Mouse (Mus musculus) intestine, embryonic 16.5 days (tissue): Measurements from ENCODE around the gene Pfdn6. TPM values are rescaled to one million over a fixed set of nuclear protein-coding genes. Genes with fewer than 3 reads are reported as not detected.
"Not testable (repeated sequence)": the region's sequence is repeated elsewhere in the genome, so short reads cannot be mapped to it uniquely, and the experiment has no call there.

ENCODE experiments used
- ATAC-seq: fragments of 200-750 bp; cut with Nextera tagmentation; 2 replicates; pipeline ENCODE4 v1.8.0; 2017; ENCODE audit warnings: moderate TSS enrichment, moderate library complexity
- H3K27ac ChIP-seq: fragments of 300-500 bp; sonication (generic); 2 replicates; pipeline ENCODE4 v1.5.1; 2014; ENCODE audit warnings: mild to moderate bottlenecking, low read length
- H3K27me3 ChIP-seq: fragments of 300-500 bp; sonication (generic); replicated peaks from 2 replicates; pipeline ENCODE4 v1.6.1; 2014; ENCODE audit warnings: low read length, control low read depth, mixed read lengths; ENCODE audit not compliant: control insufficient read depth, insufficient read depth
- H3K36me3 ChIP-seq: fragments of 300-500 bp; sonication (generic); 2 replicates; pipeline ENCODE4 v1.6.1; 2014; ENCODE audit warnings: low read length, control low read depth; ENCODE audit not compliant: control insufficient read depth, insufficient read depth
- H3K4me1 ChIP-seq: fragments of 300-500 bp; sonication (generic); 2 replicates; pipeline ENCODE4 v1.6.1; 2014; ENCODE audit warnings: low read length, control low read depth, mixed read lengths; ENCODE audit not compliant: control insufficient read depth, insufficient read depth
- H3K4me2 ChIP-seq: fragments of 300-500 bp; sonication (generic); 2 replicates; pipeline ENCODE4 v1.6.1; 2014; ENCODE audit warnings: low read depth, low read length, control low read depth
- H3K4me3 ChIP-seq: fragments of 300-500 bp; sonication (generic); 2 replicates; pipeline ENCODE4 v1.5.1; 2014; ENCODE audit warnings: mild to moderate bottlenecking, low read length
- H3K9ac ChIP-seq: fragments of 300-500 bp; sonication (generic); 2 replicates; pipeline ENCODE4 v1.6.1; 2014; ENCODE audit warnings: low read depth, low read length
- H3K9me3 ChIP-seq: fragments of 300-500 bp; sonication (generic); 2 replicates; pipeline ENCODE4 v1.6.1; 2016; ENCODE audit warnings: low read length, control low read depth; ENCODE audit not compliant: control insufficient read depth
- WGBS: fragments of 180-500 bp; shearing (Covaris S2); extraction: QIAGEN DNeasy Blood & Tissue Kit; methylation state at CpG from one replicate; pipeline ENCODE4 v1.1.7; 2014; 5-methylcytosine and 5-hydroxymethylcytosine counted together
- polyA plus RNA-seq: library from polyadenylated mRNA; unstranded; fragments of >200 nt; fragmentation: Nextera tagmentation; extraction: Ambion mirVana; gene quantifications from 2 replicates; pipeline ENCODE4 v1.2.1, GENCODE M21; 2015

Gene Pfdn6
- polyA plus RNA-seq = 150 and 167 TPM in 2 replicates

DNA sequence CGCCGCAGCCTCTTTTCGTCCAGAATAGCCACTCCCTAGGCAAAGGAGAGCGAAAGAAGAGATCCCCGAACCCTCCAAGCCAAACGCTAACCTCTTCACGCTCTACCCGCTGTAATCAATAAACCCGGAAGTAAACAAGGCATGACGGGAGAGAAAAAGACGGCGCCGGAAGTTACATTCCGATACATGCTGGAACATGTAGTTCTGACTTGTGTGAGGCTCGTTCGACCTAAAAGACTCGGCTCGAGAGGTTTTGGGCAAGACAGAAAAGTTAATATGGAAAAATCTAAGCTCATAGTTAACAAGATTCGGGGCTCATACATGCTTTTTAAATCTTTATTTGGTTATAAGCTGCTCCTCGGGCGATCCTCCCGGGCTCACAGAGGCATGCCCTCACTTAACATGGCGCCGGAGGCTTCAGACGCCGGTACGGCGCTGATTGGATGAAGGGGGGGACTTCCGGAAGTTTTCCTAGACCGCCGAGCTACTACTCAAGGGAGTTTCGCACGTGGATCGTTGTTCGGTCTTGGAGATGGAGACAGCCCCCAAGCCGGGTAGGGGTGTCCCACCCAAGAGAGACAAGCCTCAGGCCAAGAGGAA lies at the start of gene Pfdn6, which contains the start of gene Wdr46:
TSS of gene Pfdn6 (minus strand) at position 138 of the 600 bp plus-strand sequence.
TSS of gene Wdr46 (plus strand) at position 455 of the 600 bp plus-strand sequence.
- Histone ChIP-seq H3K4me2 (peak within 1 kb of the TSS; percentile 92), H3K9ac (peak within 1 kb of the TSS; percentile 87), H3K9me3 (no peaks in the 10 kb centered on the region), H3K36me3 (peaks cover 21% of the 10 kb centered on the region), H3K4me3 (peak within 1 kb of the TSS; percentile 85), H3K27ac (no peak within 1 kb of the TSS; the same call in 1 of the 2 replicates), H3K27me3 (no peaks in the 10 kb centered on the region), H3K4me1 (peaks cover 19% of the 10 kb centered on the region)
- ATAC-seq = peak; percentile 93
- under 1% methylated on average over 36 of the region's 36 CpGs for WGBS

- not testable (repeated sequence) for H3K27ac ChIP-seq, H3K9me3 ChIP-seq, ATAC-seq, H3K9ac ChIP-seq, H3K4me3 ChIP-seq, H3K36me3 ChIP-seq
- WGBS = 8% methylated on average over 8 of the region's 8 CpGs
- H3K4me1 ChIP-seq = peaks cover 16% of the 10 kb centered on the region
- peaks cover 12% of the 10 kb centered on the region for H3K27me3 ChIP-seq
- H3K4me2 ChIP-seq = peak overlapping the region; percentile 67; the same call in 1 of the 2 replicates
Measured at GRCm38 (mm10) chr17:33982136-33982535, 42.0 kb upstream of the Pfdn6 start.

DNA sequence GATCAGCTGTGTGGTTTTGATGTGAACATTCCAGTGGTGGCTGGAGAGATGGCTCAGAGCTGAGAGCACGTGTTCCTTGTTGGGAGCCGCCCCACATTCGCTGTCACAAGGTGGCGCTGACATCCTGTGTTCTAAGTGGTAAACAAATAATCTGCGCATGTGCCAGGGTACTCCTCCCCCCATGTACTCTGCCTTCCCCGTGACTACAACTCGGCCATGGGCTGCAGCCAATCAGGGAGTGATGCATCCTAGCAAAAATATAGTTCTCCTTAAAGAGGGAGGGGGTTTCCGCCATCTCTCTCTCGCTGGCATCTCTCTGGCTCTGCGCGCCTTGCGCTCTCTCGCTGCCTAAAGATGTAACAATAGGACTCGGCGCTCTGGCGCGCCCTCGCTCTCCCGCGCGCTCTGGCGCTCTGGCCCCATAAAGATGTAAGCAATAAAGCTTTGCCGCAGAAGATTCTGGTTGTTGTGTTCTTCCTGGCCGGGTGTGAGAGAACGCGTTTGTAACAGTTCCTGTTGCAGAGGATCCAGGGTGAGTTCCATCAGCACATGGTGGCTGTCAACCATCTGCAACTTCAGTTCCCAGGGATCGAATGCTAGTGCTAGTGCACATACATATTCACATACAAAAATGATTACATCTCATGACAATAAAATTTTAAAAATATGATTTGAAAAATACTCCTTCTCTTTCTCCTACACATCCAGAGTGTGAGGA lies 41.2 kb upstream of the Pfdn6 start:
- Histone ChIP-seq H3K4me1 (peaks cover 16% of the 10 kb centered on the region), H3K4me3 (peak overlapping the region; percentile 54), H3K27me3 (peaks cover 12% of the 10 kb centered on the region), H3K9ac (peak overlapping the region; percentile 65), H3K4me2 (peak overlapping the region; percentile 67), H3K27ac (peak overlapping the region; percentile 69)
- H3K36me3 ChIP-seq, H3K9me3 ChIP-seq: not testable (repeated sequence)
- ATAC-seq = peak; percentile 76
- WGBS = under 1% methylated on average over 27 of the region's 27 CpGs

DNA sequence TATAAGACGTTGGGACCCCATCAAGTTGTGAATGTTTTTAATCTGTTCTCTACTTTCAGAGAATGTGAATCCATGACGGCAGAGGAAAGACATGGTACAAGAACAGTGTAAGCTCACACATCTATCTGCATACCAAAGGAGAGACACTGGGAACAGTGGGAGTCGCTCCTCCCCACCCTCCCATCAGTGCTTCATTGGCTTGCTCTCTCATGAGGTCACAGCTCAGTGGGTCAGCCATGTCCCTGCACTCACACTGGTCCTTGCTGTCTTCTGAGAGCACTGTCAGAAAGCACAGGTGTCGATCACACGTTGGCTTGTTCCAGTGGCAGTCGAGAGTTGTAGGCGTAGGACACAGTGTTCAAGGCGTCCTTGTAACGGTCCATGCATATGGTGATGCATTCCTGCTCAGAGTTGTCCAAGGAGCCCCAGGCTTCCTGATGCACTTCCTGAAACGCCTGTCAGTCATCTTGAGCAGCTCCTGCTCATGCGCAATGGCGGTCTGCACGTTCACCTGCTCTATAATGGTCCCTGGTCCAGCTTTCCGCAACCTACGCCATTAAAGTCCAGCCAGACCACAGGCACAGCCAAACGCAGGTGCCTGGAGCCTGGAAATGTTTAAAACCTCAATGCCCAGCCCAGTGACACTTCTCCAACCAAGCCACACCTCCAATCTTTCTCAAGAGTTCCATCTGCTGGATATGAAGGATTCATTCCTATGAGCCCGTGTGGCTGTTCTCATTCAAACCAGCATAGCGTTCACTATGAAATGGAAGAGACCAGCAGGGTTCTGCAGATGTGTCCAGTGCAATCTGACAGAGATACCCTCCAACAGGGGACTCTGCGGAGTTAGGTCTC lies 40.3 kb upstream of the Pfdn6 start:
- H3K4me2 ChIP-seq = no peak overlapping the region
- ATAC-seq = no peak
- H3K9me3 ChIP-seq = no peaks in the 10 kb centered on the region
- H3K27me3 ChIP-seq = peaks cover 12% of the 10 kb centered on the region
- peaks cover 16% of the 10 kb centered on the region for H3K4me1 ChIP-seq
- peak overlapping the region; percentile 41; the same call in 1 of the 2 replicates for H3K27ac ChIP-seq
- no peak overlapping the region for H3K9ac ChIP-seq
- 76% methylated on average over 19 of the region's 19 CpGs for WGBS
- H3K36me3 ChIP-seq = no peaks in the 10 kb centered on the region
- H3K4me3 ChIP-seq = no peak overlapping the region

GRCm38 (mm10) chr17:33979512-33980050 lies 39.4 kb upstream of the Pfdn6 start:
- Histone ChIP-seq H3K4me1 (peaks cover 16% of the 10 kb centered on the region), H3K27me3 (peaks cover 12% of the 10 kb centered on the region), H3K4me3 (no peak overlapping the region), H3K9me3 (no peaks in the 10 kb centered on the region), H3K36me3 (no peaks in the 10 kb centered on the region), H3K4me2 (peak overlapping the region; percentile 74; the same call in 1 of the 2 replicates), H3K9ac (peak overlapping the region; percentile 69; the same call in 1 of the 2 replicates), H3K27ac (peak overlapping the region; percentile 73)
- WGBS = 71% methylated on average over 6 of the region's 6 CpGs
- ATAC-seq = no peak

DNA sequence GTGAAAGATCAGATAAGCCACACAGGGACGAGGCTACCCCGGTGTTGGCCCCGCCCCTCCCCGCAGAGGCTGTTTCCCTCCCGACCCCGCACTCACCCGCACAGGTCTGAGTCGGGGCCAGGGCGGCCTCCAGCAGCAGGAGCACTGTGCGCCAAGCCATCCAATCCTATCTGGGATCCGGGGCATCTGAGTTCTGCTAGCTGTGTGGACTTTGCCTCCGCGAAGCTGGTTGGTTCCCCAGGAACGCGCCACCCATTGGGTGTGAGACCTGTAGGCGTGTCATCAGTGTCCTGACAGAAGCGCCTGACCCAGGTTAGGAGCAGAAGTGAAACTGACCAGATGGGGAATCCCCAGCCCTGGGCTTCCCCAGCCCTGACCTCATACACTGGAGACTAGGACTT lies 38.5 kb upstream of the Pfdn6 start:
- ATAC-seq = peak; percentile 94
- Histone ChIP-seq H3K27ac (peak overlapping the region; percentile 73), H3K36me3 (no peaks in the 10 kb centered on the region), H3K9ac (peak overlapping the region; percentile 69), H3K27me3 (peaks cover 12% of the 10 kb centered on the region), H3K9me3 (no peaks in the 10 kb centered on the region), H3K4me1 (peaks cover 15% of the 10 kb centered on the region), H3K4me2 (peak overlapping the region; percentile 74), H3K4me3 (peak overlapping the region; percentile 56)
- 0% methylated on average over 17 of the region's 17 CpGs for WGBS

- ATAC-seq = peak; percentile 11; the same call in 1 of the 2 replicates
- peak overlapping the region; percentile 74 for H3K4me2 ChIP-seq
- H3K4me1 ChIP-seq = peaks cover 13% of the 10 kb centered on the region
- peaks cover 12% of the 10 kb centered on the region for H3K27me3 ChIP-seq
- H3K9me3 ChIP-seq = no peaks in the 10 kb centered on the region
- H3K9ac ChIP-seq = peak overlapping the region; percentile 69
- WGBS = 2% methylated on average over 57 of the region's 57 CpGs
- H3K36me3 ChIP-seq = no peaks in the 10 kb centered on the region
- peak overlapping the region; percentile 63 for H3K27ac ChIP-seq
- peak overlapping the region; percentile 56 for H3K4me3 ChIP-seq
Measured at GRCm38 (mm10) chr17:33977861-33978557, 37.9 kb upstream of the Pfdn6 start.

- no peak overlapping the region for H3K4me2 ChIP-seq
- ATAC-seq = no peak
- WGBS = 61% methylated on average over 3 of the region's 3 CpGs
Measured at GRCm38 (mm10) chr17:33973572-33973971, 33.4 kb upstream of the Pfdn6 start.

More at GRCm38 (mm10) chr17:33973572-33973971, 33.4 kb upstream of the Pfdn6 start:
- no peaks in the 10 kb centered on the region for H3K9me3 ChIP-seq
- peaks cover 10% of the 10 kb centered on the region for H3K27me3 ChIP-seq
- H3K4me1 ChIP-seq = peaks cover 6% of the 10 kb centered on the region
- H3K9ac ChIP-seq = no peak overlapping the region
- no peak overlapping the region for H3K27ac ChIP-seq
- no peak overlapping the region for H3K4me3 ChIP-seq
- H3K36me3 ChIP-seq = no peaks in the 10 kb centered on the region
